Mouse (Mus musculus): ENCODE data around the gene Gm2026. TPM values are rescaled to one million over a fixed set of nuclear protein-coding genes. Genes with fewer than 3 reads are reported as not detected.
"Not testable (repeated sequence)": the region's sequence is repeated elsewhere in the genome, so short reads cannot be mapped to it uniquely, and the experiment has no call there.

Gene Gm2026
- 26.8 and 27.4 TPM in 2 replicates for polyA plus RNA-seq (2014; fragmentation: Nextera tagmentation; extraction: Ambion mirVana)

DNA sequence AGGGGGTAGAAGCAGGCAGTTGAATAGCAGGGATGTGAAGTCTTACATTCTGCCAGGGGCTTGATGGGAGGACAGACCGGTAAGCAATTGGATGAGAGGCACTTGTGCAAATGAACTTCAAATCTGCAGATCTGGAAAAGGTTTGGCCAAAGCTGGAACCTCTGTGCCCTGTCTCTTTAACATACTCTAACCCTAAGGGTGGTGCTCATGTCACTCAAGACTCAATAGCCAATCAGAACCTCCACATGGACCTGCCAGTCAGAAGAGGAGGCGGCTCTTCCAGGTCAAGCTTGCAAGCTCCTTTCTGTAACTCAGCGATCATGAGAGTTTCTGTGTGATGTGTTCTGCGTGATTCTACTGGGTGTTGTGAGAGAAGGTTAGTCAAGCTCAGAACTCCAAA lies at the start of gene Gm2026:
TSS of gene Gm2026 (plus strand) at position 301 of the 400 bp plus-strand sequence.
- not testable (repeated sequence) for H3K4me1 ChIP-seq (ENCODE audit: control insufficient read depth, insufficient read depth, low read length); DNase-seq (ENCODE audit: low spot score); H3K9me3 ChIP-seq (ENCODE audit: control insufficient read depth, low read length); H3K4me3 ChIP-seq (ENCODE audit: low read depth, low read length); H3K27me3 ChIP-seq (replicated peaks; ENCODE audit: control insufficient read depth, insufficient read depth, low read length); H3K27ac ChIP-seq (replicated peaks; ENCODE audit: low read depth, low read length); H3K4me2 ChIP-seq (ENCODE audit: low read depth, low read length); H3K9ac ChIP-seq (ENCODE audit: low read depth, low read length); ATAC-seq (ENCODE audit: low read depth); H3K36me3 ChIP-seq (ENCODE audit: control insufficient read depth, insufficient read depth, low read length)
- no CpG with 5 or more reads among the region's 4 CpGs for WGBS

DNA sequence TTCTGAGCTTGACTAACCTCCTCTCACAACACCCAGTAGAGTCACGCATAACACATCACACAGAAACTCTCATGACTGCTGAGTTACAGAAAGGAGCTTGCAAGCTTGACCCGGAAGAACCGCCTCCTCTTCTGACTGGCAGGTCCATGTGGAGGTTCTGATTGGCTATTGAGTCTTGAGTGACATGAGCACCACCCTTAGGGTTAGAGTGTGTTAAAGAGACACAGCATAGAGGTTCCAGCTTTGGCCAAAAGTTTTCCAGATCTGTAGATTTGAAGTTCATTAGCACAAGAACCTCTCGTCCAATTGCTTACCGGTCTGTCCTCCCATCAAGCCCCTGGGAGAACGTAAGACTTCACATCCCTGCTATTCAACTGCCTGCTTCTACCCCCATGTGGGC lies 34.1 kb upstream of the Gm2026 start, which contains the start of gene Zfp966:
TSS of gene Zfp966 (minus strand) at position 101 of the 400 bp plus-strand sequence.
- not testable (repeated sequence) for ATAC-seq (ENCODE audit: low read depth); H3K4me1 ChIP-seq (ENCODE audit: control insufficient read depth, insufficient read depth, low read length); H3K9me3 ChIP-seq (ENCODE audit: control insufficient read depth, low read length); DNase-seq (ENCODE audit: low spot score); H3K9ac ChIP-seq (ENCODE audit: low read depth, low read length); H3K4me3 ChIP-seq (ENCODE audit: low read depth, low read length); H3K4me2 ChIP-seq (ENCODE audit: low read depth, low read length); H3K36me3 ChIP-seq (ENCODE audit: control insufficient read depth, insufficient read depth, low read length); H3K27me3 ChIP-seq (replicated peaks; ENCODE audit: control insufficient read depth, insufficient read depth, low read length); H3K27ac ChIP-seq (replicated peaks; ENCODE audit: low read depth, low read length)
- WGBS, result no CpG with 5 or more reads among the region's 6 CpGs

Other genes starting within 250 kb of the Gm2026 start
- gene Gm2007, start 223.8 kb upstream of the Gm2026 start, polyA plus RNA-seq (2014; fragmentation: Nextera tagmentation; extraction: Ambion mirVana), result not detected in 2 replicates
- 3.8 and 4.4 TPM in 2 replicates for gene Gm14288, start 164.2 kb upstream of the Gm2026 start, polyA plus RNA-seq (2014; fragmentation: Nextera tagmentation; extraction: Ambion mirVana)
- 20.3 and 21.3 TPM in 2 replicates for gene Gm6710, start 96.1 kb upstream of the Gm2026 start, polyA plus RNA-seq (2014; fragmentation: Nextera tagmentation; extraction: Ambion mirVana)
- gene Zfp966, start 34.2 kb upstream of the Gm2026 start, polyA plus RNA-seq (2014; fragmentation: Nextera tagmentation; extraction: Ambion mirVana), result 3.1 and 3.5 TPM in 2 replicates
- gene Gm2004, start 184.5 kb downstream of the Gm2026 start, polyA plus RNA-seq (2014; fragmentation: Nextera tagmentation; extraction: Ambion mirVana), result 1.6 and 2.1 TPM in 2 replicates

All from embryonic facial prominence, embryonic 14.5 days (tissue).